7 mouse cellular contexts compared by ENCODE assay signal in genomic region chr7:25251071-25251791, GRCm38 (mm10). TPM values are rescaled to one million over a fixed set of nuclear protein-coding genes. Genes with fewer than 3 reads are reported as not detected.
DNase-seq lines count a peak whose midpoint lies in the region; ATAC-seq and TF ChIP-seq lines count a peak whose summit lies in the region.

No protein-coding gene starts in this region.

- H3K4me1 ChIP-seq in G1E (ENCODE audit: insufficient read depth, low read depth, low read length): peaks cover 42% of the 10 kb centered on the region
- peaks cover 38% of the 10 kb centered on the region for H3K4me1 ChIP-seq in heart, embryonic 10.5 days
- peaks cover 32% of the 10 kb centered on the region for H3K4me1 ChIP-seq in kidney, embryonic 14.5 days (ENCODE audit: control insufficient read depth, insufficient read depth, low read length)
- H3K4me1 ChIP-seq in stomach, embryonic 15.5 days: peaks cover 31% of the 10 kb centered on the region

- no peaks in the 10 kb centered on the region for H3K9me3 ChIP-seq in G1E (replicated peaks)
- no peaks in the 10 kb centered on the region for H3K9me3 ChIP-seq in heart, embryonic 10.5 days
- H3K9me3 ChIP-seq in kidney, embryonic 14.5 days (ENCODE audit: control insufficient read depth, low read length): no peaks in the 10 kb centered on the region
- no peaks in the 10 kb centered on the region for H3K9me3 ChIP-seq in stomach, embryonic 15.5 days

- DNase-seq in CD4-positive helper T cell, adult 2 months (ENCODE audit: low read depth, low spot score): peak; percentile 45
- no peak for DNase-seq in G1E (ENCODE audit: low spot score)
- DNase-seq in embryo, embryonic 11 days: peak; percentile 81
- DNase-seq in heart, embryonic 10.5 days (ENCODE audit: low spot score): no peak
- DNase-seq in lung, postnatal 14 days: peak; percentile 77

- peaks cover 12% of the 10 kb centered on the region for H3K27me3 ChIP-seq in G1E (ENCODE audit: insufficient read depth, low read length)
- H3K27me3 ChIP-seq in heart, embryonic 10.5 days (ENCODE audit: insufficient read depth, poor library complexity, severe bottlenecking): no peaks in the 10 kb centered on the region
- no peaks in the 10 kb centered on the region for H3K27me3 ChIP-seq in kidney, embryonic 14.5 days (ENCODE audit: control insufficient read depth, insufficient read depth, low read length)
- no peaks in the 10 kb centered on the region for H3K27me3 ChIP-seq in stomach, embryonic 15.5 days (replicated peaks)

- no peak for TF ChIP-seq CTCF in G1E (IDR thresholded peaks at IDR 0.05; ENCODE audit: low read depth, low read length)

- peak overlapping the region; percentile 94; the same call in 1 of the 2 replicates for H3K4me3 ChIP-seq in G1E (ENCODE audit: low read depth, low read length)
- peak overlapping the region; percentile 96 for H3K4me3 ChIP-seq in heart, embryonic 10.5 days
- peak overlapping the region; percentile 73 for H3K4me3 ChIP-seq in kidney, embryonic 14.5 days (ENCODE audit: low read length)
- peak overlapping the region; percentile 99 for H3K4me3 ChIP-seq in stomach, embryonic 15.5 days (replicated peaks)

- peak overlapping the region; percentile 90 for H3K9ac ChIP-seq in kidney, embryonic 14.5 days (ENCODE audit: low read depth, low read length)
- peak overlapping the region; percentile 96; the same call in 1 of the 2 replicates for H3K9ac ChIP-seq in stomach, embryonic 15.5 days

- H3K36me3 ChIP-seq in G1E (replicated peaks): peaks cover 19% of the 10 kb centered on the region
- peaks cover 8% of the 10 kb centered on the region for H3K36me3 ChIP-seq in heart, embryonic 10.5 days
- peaks cover 2% of the 10 kb centered on the region; the same call in 1 of the 2 replicates for H3K36me3 ChIP-seq in kidney, embryonic 14.5 days (ENCODE audit: control insufficient read depth, insufficient read depth, low read length)
- no peaks in the 10 kb centered on the region for H3K36me3 ChIP-seq in stomach, embryonic 15.5 days

- peak overlapping the region; percentile 94 for H3K4me2 ChIP-seq in kidney, embryonic 14.5 days (replicated peaks; ENCODE audit: low read depth, low read length)
- H3K4me2 ChIP-seq in stomach, embryonic 15.5 days: peak overlapping the region; percentile 92

- H3K27ac ChIP-seq in heart, embryonic 10.5 days: peak overlapping the region; percentile 95
- peak overlapping the region; percentile 99 for H3K27ac ChIP-seq in kidney, embryonic 14.5 days (ENCODE audit: low read depth, low read length)
- peak overlapping the region; percentile 99 for H3K27ac ChIP-seq in stomach, embryonic 15.5 days

- 2% methylated on average over 22 of the region's 22 CpGs for WGBS in heart, embryonic 10.5 days
- 1% methylated on average over 22 of the region's 22 CpGs for WGBS in kidney, embryonic 14.5 days
- 2% methylated on average over 22 of the region's 22 CpGs for whole genome bisulfite sequencing in stomach, embryonic 15.5 days

- ATAC-seq in G1E (ENCODE audit: extremely low read depth, insufficient number of reproducible peaks, low FRiP score, poor library complexity, severe bottlenecking): no peak
- peak; percentile 10 for ATAC-seq in kidney, embryonic 14.5 days (ENCODE audit: low FRiP score, low TSS enrichment)
- peak; percentile 25 for ATAC-seq in stomach, embryonic 15.5 days (ENCODE audit: insufficient read depth, low FRiP score, low read depth)

RNA-seq across cellular contexts. Expression of gene Erf, which starts 0.7 kb away (rescaled TPM):
- total RNA-seq in G1E (2014; fragmentation: Nextera tagmentation) (31.5 and 43.4 TPM in 2 replicates), G1E (2017) (6.9 TPM in 2 replicates)
- polyA plus RNA-seq in G1E (2012): 97.7 and 117 TPM in 2 replicates
- 9.2 and 17.9 TPM in 2 replicates for polyA plus RNA-seq in heart, embryonic 10.5 days (2016; fragmentation: Nextera tagmentation; extraction: Ambion mirVana)
- polyA plus RNA-seq in kidney, embryonic 14.5 days (2014; fragmentation: Nextera tagmentation; extraction: Ambion mirVana): 22.4 and 28.8 TPM in 2 replicates
- 13.0 and 17.6 TPM in 2 replicates for polyA plus RNA-seq in stomach, embryonic 15.5 days (2015; fragmentation: Nextera tagmentation; extraction: Ambion mirVana)

RNA-seq across cellular contexts. Expression of gene Gsk3a, which starts 13.6 kb away (rescaled TPM):
- total RNA-seq in G1E (2014; fragmentation: Nextera tagmentation): 154 and 167 TPM in 2 replicates
- 38.9 and 41.6 TPM in 2 replicates for total RNA-seq in G1E (2017)
- 107 and 113 TPM in 2 replicates for polyA plus RNA-seq in G1E (2012)
- 8.2 and 11.9 TPM in 2 replicates for polyA plus RNA-seq in heart, embryonic 10.5 days (2016; fragmentation: Nextera tagmentation; extraction: Ambion mirVana)
- polyA plus RNA-seq in kidney, embryonic 14.5 days (2014; fragmentation: Nextera tagmentation; extraction: Ambion mirVana): 15.7 and 18.5 TPM in 2 replicates
- polyA plus RNA-seq in stomach, embryonic 15.5 days (2015; fragmentation: Nextera tagmentation; extraction: Ambion mirVana): 9.4 and 10.5 TPM in 2 replicates

RNA-seq across cellular contexts. Expression of gene Cic, which starts 16.3 kb away (rescaled TPM):
- total RNA-seq in G1E (2014; fragmentation: Nextera tagmentation) (154 and 160 TPM in 2 replicates), G1E (2017) (32.2 and 36.6 TPM in 2 replicates)
- 381 and 382 TPM in 2 replicates for polyA plus RNA-seq in G1E (2012)
- polyA plus RNA-seq in heart, embryonic 10.5 days (2016; fragmentation: Nextera tagmentation; extraction: Ambion mirVana): 17.0 and 28.7 TPM in 2 replicates
- 36.0 and 47.2 TPM in 2 replicates for polyA plus RNA-seq in kidney, embryonic 14.5 days (2014; fragmentation: Nextera tagmentation; extraction: Ambion mirVana)
- polyA plus RNA-seq in stomach, embryonic 15.5 days (2015; fragmentation: Nextera tagmentation; extraction: Ambion mirVana): 33.8 and 36.4 TPM in 2 replicates

RNA-seq across cellular contexts. Expression of gene Zfp526, which starts 30.0 kb away (rescaled TPM):
- total RNA-seq in G1E (2014; fragmentation: Nextera tagmentation) (20.4 and 20.8 TPM in 2 replicates), G1E (2017) (8.8 and 9.9 TPM in 2 replicates)
- 27.6 and 28.7 TPM in 2 replicates for polyA plus RNA-seq in G1E (2012)
- polyA plus RNA-seq in heart, embryonic 10.5 days (2016; fragmentation: Nextera tagmentation; extraction: Ambion mirVana): 2.5 and 3.0 TPM in 2 replicates
- polyA plus RNA-seq in kidney, embryonic 14.5 days (2014; fragmentation: Nextera tagmentation; extraction: Ambion mirVana): 2.2 and 4.2 TPM in 2 replicates
- polyA plus RNA-seq in stomach, embryonic 15.5 days (2015; fragmentation: Nextera tagmentation; extraction: Ambion mirVana): 2.8 and 3.1 TPM in 2 replicates

RNA-seq across cellular contexts. Expression of gene Dedd2, which starts 30.8 kb away (rescaled TPM):
- total RNA-seq in G1E (2014; fragmentation: Nextera tagmentation) (4.6 and 13.1 TPM in 2 replicates), G1E (2017) (9.7 and 13.2 TPM in 2 replicates)
- polyA plus RNA-seq in G1E (2012): 43.7 and 55.3 TPM in 2 replicates
- polyA plus RNA-seq in heart, embryonic 10.5 days (2016; fragmentation: Nextera tagmentation; extraction: Ambion mirVana): 6.7 and 8.1 TPM in 2 replicates
- 8.7 and 10.8 TPM in 2 replicates for polyA plus RNA-seq in kidney, embryonic 14.5 days (2014; fragmentation: Nextera tagmentation; extraction: Ambion mirVana)
- 15.1 and 15.2 TPM in 2 replicates for polyA plus RNA-seq in stomach, embryonic 15.5 days (2015; fragmentation: Nextera tagmentation; extraction: Ambion mirVana)

Comparison
In these comparisons a context has a peak if more than half of its experiments do, and no peak if none do; other contexts are left out.
1. DNase-seq: peak in CD4-positive helper T cell, adult 2 months (single experiment), embryo, embryonic 11 days (single experiment) and lung, postnatal 14 days (single experiment); none in G1E (single experiment) and heart, embryonic 10.5 days (single experiment).
2. Peak in every context shown above with its lines, with median percentiles within 50 percentile points of each other: H3K4me3 ChIP-seq and H3K27ac ChIP-seq.